Mouse (Mus musculus) megakaryocyte-erythroid progenitor cell, adult 5-6 weeks (primary cell): ENCODE results near the gene Gstt2. TPM values are rescaled to one million over a fixed set of nuclear protein-coding genes. Genes with fewer than 3 reads are reported as not detected.

Experiments used
- ATAC-seq: replicated peaks from 2 replicates; pipeline ENCODE4 v1.8.0; 2016; ENCODE audit warnings: mild to moderate bottlenecking, inconsistent platforms; ENCODE audit not compliant: severe bottlenecking, poor library complexity, low FRiP score, low TSS enrichment
- total RNA-seq, 2 experiments: library from RNA; stranded (forward) in 1 of 2; stranded (reverse) in 1 of 2; fragments of 200-1000, 215-1000 nt in 1 of 2; fragments of >200 nt in 1 of 2; fragmentation: Nextera tagmentation in 1 of 2; gene quantifications; 2 replicates each; pipeline ENCODE4 v1.2.3; 2014 to 2017

The Gstt2 gene
- total RNA-seq (2014; fragmentation: Nextera tagmentation), result 9.3 and 15.1 TPM in 2 replicates
- total RNA-seq (2017), result 10.0 and 24.9 TPM in 2 replicates

- ATAC-seq, result peak; percentile 64
These were observed at the start of gene Gstt2 for GRCm38 (mm10) chr10:75837248-75837759. TSS of gene Gstt2 (minus strand) at chr10:75837424.

DNA sequence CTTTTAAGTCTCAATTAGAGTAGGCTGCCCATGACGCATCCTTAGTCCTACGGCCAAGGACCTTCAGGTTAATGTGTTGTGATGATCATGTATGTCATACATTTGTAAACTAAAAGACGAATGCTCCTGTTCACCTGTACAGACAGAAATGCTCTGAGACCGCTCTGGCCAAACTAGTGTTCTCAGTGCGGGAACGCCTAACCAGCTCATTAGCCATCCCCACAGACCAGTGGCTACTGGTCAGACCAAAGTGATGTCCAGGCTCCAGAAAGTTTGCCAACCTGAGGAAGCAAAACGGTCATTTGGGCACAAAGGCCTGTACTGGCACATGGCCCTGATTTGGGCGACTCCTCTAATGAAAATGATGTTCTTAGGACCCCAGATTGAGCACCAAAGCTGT lies 47.5 kb upstream of the Gstt2 start:
- no peak for ATAC-seq

- ATAC-seq, result peak; percentile 67
These were observed 46.0 kb upstream of the Gstt2 start for GRCm38 (mm10) chr10:75883232-75883552.

GRCm38 (mm10) chr10:75882433-75883231 lies 45.4 kb upstream of the Gstt2 start:
- no peak for ATAC-seq

- no peak for ATAC-seq
These were observed 44.6 kb upstream of the Gstt2 start for GRCm38 (mm10) chr10:75881578-75882432.

- no peak for ATAC-seq
These were observed 43.8 kb upstream of the Gstt2 start for GRCm38 (mm10) chr10:75880771-75881577.

GRCm38 (mm10) chr10:75880351-75880750 lies 43.1 kb upstream of the Gstt2 start:
- no peak for ATAC-seq

DNA sequence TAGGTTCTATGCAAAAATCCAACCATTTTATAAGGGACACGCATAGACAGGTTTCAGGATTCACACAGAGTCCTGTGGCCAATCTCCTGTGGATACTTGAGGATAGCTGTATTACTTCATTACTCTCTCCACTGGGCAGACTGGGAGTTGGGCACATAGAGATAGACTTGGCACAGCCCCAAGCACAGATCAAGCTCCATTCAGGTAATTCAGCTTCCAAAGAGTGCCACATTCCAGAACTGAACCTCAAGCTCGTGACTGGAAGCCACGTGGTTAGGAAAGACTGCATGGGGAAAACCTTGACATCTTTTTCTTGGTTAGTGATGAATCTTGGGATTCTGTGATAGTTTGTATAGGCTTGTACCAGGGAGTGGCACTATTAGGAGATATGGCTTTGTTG lies 41.6 kb upstream of the Gstt2 start:
- ATAC-seq, result no peak

- no peak for ATAC-seq
These were observed 36.4 kb upstream of the Gstt2 start for GRCm38 (mm10) chr10:75873543-75874170.

DNA sequence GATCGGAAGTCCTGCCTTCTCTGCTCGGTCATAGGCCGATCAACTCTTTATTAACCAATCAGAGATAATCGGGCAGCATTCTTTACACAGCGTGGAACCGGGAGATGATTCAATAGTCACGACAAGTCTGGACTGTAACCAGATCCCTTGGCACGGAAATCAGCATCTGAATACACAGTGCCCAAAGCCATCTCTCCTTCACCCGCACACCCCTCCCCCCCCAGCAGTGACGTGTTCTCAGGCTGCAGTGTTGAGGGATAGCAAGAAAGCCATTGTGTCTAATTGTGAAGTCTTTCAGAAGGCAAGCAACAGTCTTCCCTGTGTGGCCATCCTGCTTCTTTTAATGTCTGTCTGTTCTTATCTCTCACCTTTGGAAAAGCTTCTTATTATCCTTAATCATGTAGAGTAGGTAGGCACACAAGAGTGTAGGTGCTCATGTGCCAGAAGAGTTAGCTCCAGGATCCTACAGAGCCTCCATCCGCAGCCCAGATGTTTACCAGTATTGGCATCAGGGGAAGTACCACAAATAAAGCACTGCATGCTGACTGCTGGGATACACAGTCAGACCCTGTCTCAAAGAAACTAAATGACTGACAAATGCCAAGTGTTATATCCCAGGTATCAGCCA lies 35.8 kb upstream of the Gstt2 start:
- ATAC-seq, result peak; percentile 66

GRCm38 (mm10) chr10:75872025-75872914 lies 35.0 kb upstream of the Gstt2 start:
- ATAC-seq, result peak; percentile 51

DNA sequence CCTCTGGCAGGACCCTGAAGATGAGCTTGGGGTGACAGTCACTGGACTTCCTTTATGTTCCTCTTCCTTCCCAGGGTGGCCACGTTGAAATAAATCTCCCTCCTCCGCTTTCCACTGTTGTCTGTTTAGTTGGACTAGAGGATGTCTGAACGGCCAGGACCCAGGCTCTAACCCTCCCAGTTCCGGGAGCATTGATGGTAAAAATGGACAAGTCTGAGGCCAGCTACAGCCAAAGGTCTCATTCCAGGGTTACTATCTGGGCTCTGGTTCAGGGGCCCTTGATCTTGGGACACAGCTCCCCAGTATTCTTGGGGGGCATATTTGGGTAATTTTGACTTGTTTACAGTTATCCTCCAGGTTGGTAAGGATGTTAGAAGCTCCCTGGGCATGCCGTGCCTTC lies 24.4 kb upstream of the Gstt2 start:
- no peak for ATAC-seq

- ATAC-seq, result no peak
These were observed 23.5 kb upstream of the Gstt2 start for GRCm38 (mm10) chr10:75860746-75861145.

DNA sequence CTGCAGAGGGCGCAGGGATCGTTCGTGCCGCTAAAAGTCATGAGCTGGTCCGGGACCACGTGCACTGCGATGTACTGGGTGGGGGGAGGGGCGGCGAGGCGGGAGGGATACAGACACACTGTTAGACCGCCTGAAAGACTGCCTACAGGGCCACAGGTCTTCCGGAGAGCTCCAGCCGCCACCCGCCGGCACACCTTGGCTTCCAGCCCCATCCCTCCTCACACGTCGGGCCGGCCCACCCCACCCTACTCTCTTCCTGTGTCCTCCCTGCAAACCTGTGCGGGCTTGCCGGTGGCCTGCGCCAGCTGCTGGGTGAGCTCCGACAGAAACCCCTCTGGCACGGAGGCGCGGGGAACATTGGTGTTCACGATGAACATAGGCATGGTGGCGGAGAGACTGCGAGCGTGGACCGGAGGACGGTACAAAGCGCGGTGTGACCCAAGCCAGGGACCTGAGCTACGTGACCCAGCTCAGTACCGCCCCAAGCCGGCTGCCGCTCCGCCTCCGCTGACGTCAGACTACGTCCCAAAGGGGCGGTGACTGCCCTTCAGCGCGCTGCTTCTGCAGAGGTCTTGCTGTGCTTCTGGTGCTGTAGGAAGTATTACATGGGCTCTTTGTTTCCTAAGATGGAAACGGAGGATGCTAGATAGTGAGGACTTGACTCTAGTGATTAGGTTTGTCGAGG lies 22.7 kb upstream of the Gstt2 start, which contains the start of gene Mif:
Mif (minus strand) TSS at position 455 of the 685 bp plus-strand sequence.
- ATAC-seq, result peak; percentile 98

DNA sequence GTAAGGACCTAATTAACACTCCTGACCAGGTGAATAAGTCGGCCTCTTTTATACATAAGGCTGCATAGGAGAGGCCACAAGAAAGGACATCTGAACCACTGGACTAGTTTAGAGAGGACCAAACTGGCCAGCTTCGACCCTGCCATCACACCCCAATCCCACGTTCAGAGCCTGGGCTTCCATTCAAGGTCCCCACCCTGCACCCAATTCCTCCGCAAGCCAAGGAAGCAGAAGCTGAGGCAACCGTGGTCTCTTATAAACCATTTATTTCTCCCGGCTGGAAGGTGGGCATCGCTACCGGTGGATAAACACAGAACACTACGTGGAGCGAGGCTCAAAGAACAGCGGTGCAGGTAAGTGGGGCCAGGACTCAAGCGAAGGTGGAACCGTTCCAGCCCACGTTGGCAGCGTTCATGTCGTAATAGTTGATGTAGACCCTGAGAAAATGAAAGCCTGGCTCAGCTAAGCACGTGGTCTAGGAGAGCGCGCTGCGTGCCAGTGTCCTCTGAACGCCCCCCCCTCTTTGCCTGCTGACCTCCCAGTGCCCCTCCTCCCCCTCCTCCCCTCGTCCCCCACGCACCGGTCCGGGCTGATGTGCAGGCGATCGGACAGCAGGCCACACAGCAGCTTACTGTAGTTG lies 22.0 kb upstream of the Gstt2 start:
- no peak for ATAC-seq

DNA sequence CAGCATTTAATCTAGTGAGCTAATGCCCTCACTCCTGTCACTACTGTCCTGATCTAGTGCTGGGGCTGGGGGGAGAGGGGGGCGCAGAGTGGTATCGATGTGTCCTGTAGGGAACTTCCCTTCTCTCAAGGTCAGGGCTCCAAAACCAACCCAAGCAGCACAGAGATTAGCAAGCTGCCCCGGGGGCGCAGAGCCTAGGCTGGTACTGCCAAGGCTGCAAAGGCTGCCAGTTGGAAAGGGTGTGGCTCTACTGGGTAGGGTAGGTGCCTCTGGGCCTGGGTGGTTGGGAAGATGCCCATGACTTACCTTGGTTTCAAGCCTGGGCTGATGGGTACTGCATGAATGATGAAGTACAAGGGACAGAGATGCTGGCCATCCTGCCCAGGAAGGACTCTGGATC lies 20.4 kb upstream of the Gstt2 start:
- 0 out of 2 replicates have a peak, but pooled peaks have one; percentile 29 for ATAC-seq

- no peak for ATAC-seq
These were observed 19.8 kb upstream of the Gstt2 start for GRCm38 (mm10) chr10:75856976-75857375.
